Mouse (Mus musculus): ENCODE measurements around the gene Terb2.

DNA sequence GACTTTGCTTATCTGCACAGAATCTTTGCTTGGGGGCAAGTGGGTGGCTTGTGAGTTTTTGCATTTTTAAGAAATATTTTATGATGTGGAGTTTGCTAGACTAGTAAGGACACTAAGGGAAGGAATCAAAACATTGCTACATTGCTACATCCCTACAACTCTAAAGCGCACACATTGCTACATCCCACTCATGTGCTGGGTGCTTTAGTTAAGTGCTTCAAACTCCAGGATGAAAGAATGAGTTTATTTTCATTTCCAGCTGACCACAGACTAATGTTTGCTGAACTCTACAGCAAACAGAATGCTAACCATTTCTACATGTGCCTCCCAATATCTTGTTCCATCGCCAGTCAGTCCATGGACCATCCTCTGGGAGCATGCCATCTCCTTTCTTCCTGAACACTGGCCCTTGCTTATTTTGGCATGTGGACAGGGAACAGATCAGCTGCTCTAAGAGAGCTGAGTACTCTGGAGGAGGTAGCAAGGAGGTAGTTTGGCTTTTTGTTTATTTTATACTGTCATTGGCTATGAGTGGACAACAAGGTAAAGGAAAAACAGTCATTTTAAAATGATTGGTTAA is 51.9 kb downstream of the Terb2 start:
- no peak for TF ChIP-seq MYOG (IDR thresholded peaks at IDR 0.05; ENCODE audit: control insufficient read depth in 1 of 3, insufficient read depth in 1 of 3, insufficient read length in 2 of 3, low read depth in 2 of 3)
- no peak for TF ChIP-seq SRF (IDR thresholded peaks at IDR 0.05; ENCODE audit: control insufficient read depth, insufficient read length, low read depth)

Data from myocyte (in vitro differentiated cells).